Mouse (Mus musculus) adrenal gland (tissue): ENCODE results near the gene Mtrr.

Experiments
- intact Hi-C: fragments of 180-260 bp; cut with DNase I; formaldehyde crosslinking; loops from one replicate; pipeline ENCODE4 v1.15.1; 2025

Mtrr gene

GRCm38 (mm10) chr13:68569589-68570336, 12.2 kb downstream of the Mtrr start:
- intact Hi-C loops = no loop called here

GRCm38 (mm10) chr13:68568548-68568947, 13.4 kb downstream of the Mtrr start:
- intact Hi-C loops = no loop called here

- intact Hi-C loops = no loop called here
These were observed 13.8 kb downstream of the Mtrr start for GRCm38 (mm10) chr13:68568110-68568509.

- intact Hi-C loops = loop anchor here (10.0 kb wide), 1 partner anchor 179 kb away; no protein-coding TSS in a partner anchor
These were observed 28.6 kb downstream of the Mtrr start for GRCm38 (mm10) chr13:68553391-68553790.
